Mouse (Mus musculus): Measurements from ENCODE around the gene Efhc1.

DNA sequence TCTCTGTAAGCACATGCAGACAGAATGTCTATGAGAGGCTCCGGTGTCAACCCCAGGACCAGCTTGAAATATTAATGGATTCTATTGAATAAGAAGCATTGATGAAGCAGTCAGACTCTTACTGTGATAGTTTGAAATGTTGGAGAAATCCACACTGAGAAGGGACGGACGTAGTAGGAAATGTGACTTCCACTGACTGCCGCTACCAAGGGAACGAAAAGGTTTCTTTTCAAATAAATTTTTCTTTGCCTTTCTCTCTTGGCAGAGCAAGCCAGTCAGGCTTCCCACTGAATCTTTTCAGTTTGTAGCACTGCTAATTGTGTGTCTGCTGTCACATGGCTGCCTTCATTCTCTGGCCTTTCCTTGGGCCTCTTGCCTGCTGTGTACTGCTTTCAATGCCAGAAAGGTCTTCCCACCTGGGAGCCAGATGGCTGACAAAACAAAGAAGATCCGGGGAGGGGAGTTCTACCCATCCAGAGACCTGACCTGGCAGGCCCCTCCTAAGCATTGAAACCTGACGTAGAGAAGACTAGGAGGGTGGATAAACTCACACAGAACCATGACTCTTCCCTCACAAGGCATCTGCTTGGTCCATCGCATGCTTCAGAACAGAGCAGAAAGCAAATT is 45.8 kb upstream of the Efhc1 start:
- TF ChIP-seq POLR2A (IDR thresholded peaks at IDR 0.05; ENCODE audit: insufficient read depth, low read depth, low read length), result no peak
- no peak for TF ChIP-seq CTCF (IDR thresholded peaks at IDR 0.05; ENCODE audit: insufficient read depth, low read depth, low read length)
